Mouse (Mus musculus): Measurements from ENCODE around the gene Fam83e. TPM values are rescaled to one million over a fixed set of nuclear protein-coding genes. Genes with fewer than 3 reads are reported as not detected.

Gene Fam83e
- total and polyA plus RNA-seq, 3 experiments, result 0.13 to 1.3 (median 0.74) TPM

GRCm38 (mm10) chr7:45704730-45705442 is 16.1 kb upstream of the Fam83e start, which contains the start of gene Dbp:
Dbp (plus strand) TSS chr7:45705088.
- dilution Hi-C loops (cut with MboI; ENCODE audit: extremely low pct_ligation_motif_present, extremely low pct_unique_long_range_greater_than_20kb, low sequenced_read_pairs) (no loop called here), in situ Hi-C loops (cut with MboI; ENCODE audit: low pct_ligation_motif_present, low pct_unique_long_range_greater_than_20kb, low sequenced_read_pairs) (no loop called here)
- Histone ChIP-seq H3K79me2 (replicated peaks; ENCODE audit: control insufficient read depth, extremely low read depth, insufficient read depth, poor library complexity, severe bottlenecking) (no peaks in the 10 kb centered on the region), H3K4me2 (ENCODE audit: insufficient read depth, low read depth, poor library complexity, severe bottlenecking) (peak within 1 kb of the TSS; percentile 99), H3K36me3 (replicated peaks in 1 of 2; ENCODE audit: control insufficient read depth in 1 of 2, insufficient read depth in 1 of 2, low read length in 1 of 2) (peaks cover 0 to 12% of the 10 kb centered on the region in 2 experiments), H3K4me1 (ENCODE audit: control insufficient read depth in 1 of 2, insufficient read depth in 2 of 2) (peaks cover 3 to 64% of the 10 kb centered on the region in 2 experiments; a peak in 3 of 4 replicates), H3K9me3 (replicated peaks; ENCODE audit: low read length) (no peaks in the 10 kb centered on the region), H3K9ac (ENCODE audit: insufficient read depth, low read depth) (peak within 1 kb of the TSS; percentile 74), H3K27me3 (replicated peaks) (no peaks in the 10 kb centered on the region), H3K4me3 (replicated peaks in 1 of 3; ENCODE audit: low read depth in 2 of 3, low read length in 2 of 3, poor library complexity in 1 of 3) (peak within 1 kb of the TSS; percentile 65 to 77 (median 73)), H3K27ac (ENCODE audit: insufficient read depth, low read depth) (peak within 1 kb of the TSS; percentile 66)
- TF ChIP-seq POLR2AphosphoS2 (IDR thresholded peaks at IDR 0.05; ENCODE audit: low read depth, low read length), result no peak
- TF ChIP-seq MXI1 (IDR thresholded peaks at IDR 0.05; ENCODE audit: low read depth, low read length), result peak; percentile 87
- no peak for TF ChIP-seq NELFE (IDR thresholded peaks at IDR 0.05; ENCODE audit: low read depth, low read length)
- TF ChIP-seq TBP (conservative IDR thresholded peaks at IDR 0.05; ENCODE audit: low read depth, low read length), result no peak
- TF ChIP-seq RCOR1 (conservative IDR thresholded peaks at IDR 0.05; ENCODE audit: low read depth, low read length), result no peak
- TF ChIP-seq KAT2A (IDR thresholded peaks at IDR 0.05; ENCODE audit: insufficient replicate concordance, low read length), result no peak
- no peak for TF ChIP-seq UBTF (IDR thresholded peaks at IDR 0.05; ENCODE audit: low read depth, low read length)
- TF ChIP-seq MAX (IDR thresholded peaks at IDR 0.05; ENCODE audit: low read length), result peak; percentile 98
- TF ChIP-seq JUND (conservative IDR thresholded peaks at IDR 0.05; ENCODE audit: low read depth, low read length), result no peak
- TF ChIP-seq CTCF (conservative IDR thresholded peaks at IDR 0.05 in 1 of 2, IDR thresholded peaks at IDR 0.05 in 1 of 2; ENCODE audit: low read depth in 2 of 2, low read length in 2 of 2), result no peak
- TF ChIP-seq MAZ (IDR thresholded peaks at IDR 0.05; ENCODE audit: low read depth, low read length), result peak; percentile 98
- TF ChIP-seq RAD21 (IDR thresholded peaks at IDR 0.05; ENCODE audit: low read depth, low read length), result no peak
- TF ChIP-seq HCFC1 (IDR thresholded peaks at IDR 0.05; ENCODE audit: low read depth, low read length), result peak; percentile 75
- no peak for TF ChIP-seq CHD1 (IDR thresholded peaks at IDR 0.05; ENCODE audit: low read depth, low read length)
- TF ChIP-seq SIN3A (IDR thresholded peaks at IDR 0.05; ENCODE audit: low read length), result peak; percentile 78; the same call in 1 of the 2 replicates
- TF ChIP-seq ZMIZ1 (IDR thresholded peaks at IDR 0.05; ENCODE audit: low read depth, low read length), result no peak
- TF ChIP-seq GABPA (IDR thresholded peaks at IDR 0.05; ENCODE audit: insufficient replicate concordance, low read depth, low read length), result no peak
- peak; percentile 31; the same call in 1 of the 2 replicates for TF ChIP-seq NRF1 (IDR thresholded peaks at IDR 0.05; ENCODE audit: low read depth, low read length)
- TF ChIP-seq SMC3 (IDR thresholded peaks at IDR 0.05; ENCODE audit: low read depth, low read length), result no peak
- peak; percentile 76 for TF ChIP-seq USF1 (IDR thresholded peaks at IDR 0.05; ENCODE audit: low read depth, low read length)
- peak; percentile 58 for TF ChIP-seq ELF1 (IDR thresholded peaks at IDR 0.05; ENCODE audit: low read depth, low read length)
- TF ChIP-seq MEF2A (IDR thresholded peaks at IDR 0.05; ENCODE audit: borderline replicate concordance, low read depth, low read length), result no peak
- peak; percentile 57 for TF ChIP-seq USF2 (conservative IDR thresholded peaks at IDR 0.05; ENCODE audit: low read depth, low read length)
- TF ChIP-seq ZKSCAN1 (IDR thresholded peaks at IDR 0.05; ENCODE audit: borderline replicate concordance, low read depth, low read length), result no peak
- TF ChIP-seq IRF4 (IDR thresholded peaks at IDR 0.05; ENCODE audit: low read depth, low read length), result no peak
- TF ChIP-seq JUN (IDR thresholded peaks at IDR 0.05; ENCODE audit: insufficient read depth, low read depth, low read length), result no peak
- TF ChIP-seq MAFK (IDR thresholded peaks at IDR 0.05; ENCODE audit: insufficient replicate concordance, low read length), result no peak
- TF ChIP-seq MYC (IDR thresholded peaks at IDR 0.05; ENCODE audit: low read depth, low read length), result peak; percentile 99
- TF ChIP-seq CHD2 (IDR thresholded peaks at IDR 0.05; ENCODE audit: low read length), result peak; percentile 82
- TF ChIP-seq ZNF384 (IDR thresholded peaks at IDR 0.05; ENCODE audit: low read depth, low read length), result peak; percentile 88
- 0 out of 2 replicates have a peak, but pooled peaks have one; percentile 5 for TF ChIP-seq E2F4 (IDR thresholded peaks at IDR 0.05; ENCODE audit: insufficient replicate concordance, low read depth, low read length)
- TF ChIP-seq ZC3H11A (IDR thresholded peaks at IDR 0.05; ENCODE audit: low read depth, low read length), result no peak
- TF ChIP-seq EP300 (IDR thresholded peaks at IDR 0.05; ENCODE audit: low read length), result no peak
- TF ChIP-seq BHLHE40 (IDR thresholded peaks at IDR 0.05; ENCODE audit: low read depth, low read length), result peak; percentile 90
- TF ChIP-seq PAX5 (IDR thresholded peaks at IDR 0.05; ENCODE audit: low read length), result no peak
- TF ChIP-seq POLR2A (IDR thresholded peaks at IDR 0.05; ENCODE audit: low read depth, low read length), result no peak
- peak; percentile 3; the same call in 1 of the 2 replicates for TF ChIP-seq ETS1 (conservative IDR thresholded peaks at IDR 0.05; ENCODE audit: low read depth, low read length)
- 0 out of 2 replicates have a peak, but pooled peaks have one; percentile 15 for TF ChIP-seq TCF12 (IDR thresholded peaks at IDR 0.05; ENCODE audit: low read depth, low read length)
- DNase-seq (ENCODE audit: extremely low read depth), result peak; percentile 100
